ENCODE assay signal across 8 mouse cellular contexts in genomic region chr7:25290911-25291310, GRCm38 (mm10). TPM values are rescaled to one million over a fixed set of nuclear protein-coding genes. Genes with fewer than 3 reads are reported as not detected.
A peak's percentile ranks its signal among the peaks of the same experiment; 100 is the strongest.
DNase-seq lines count a peak whose midpoint lies in the region; ATAC-seq and TF ChIP-seq lines count a peak whose summit lies in the region.

No protein-coding gene starts in this region.

- no peak overlapping the region for H3K4me3 ChIP-seq in lung, embryonic 14.5 days (ENCODE audit: low read depth, low read length)
- H3K4me3 ChIP-seq in lung, adult 2 months (replicated peaks; ENCODE audit: extremely low read depth, low read depth, low read length): no peak overlapping the region
- no peak overlapping the region for H3K4me3 ChIP-seq in embryonic facial prominence, embryonic 14.5 days (ENCODE audit: low read depth, low read length)

- peak; percentile 37 for DNase-seq in cerebellum, adult 11 months
- no peak for DNase-seq in cerebellum, postnatal 4 days (ENCODE audit: low spot score in 2 of 2)
- peak; percentile 68 for DNase-seq in lung, embryonic 14.5 days
- DNase-seq in lung, adult 2 months: no peak
- peak; percentile 68 for DNase-seq in embryonic facial prominence, embryonic 14.5 days (ENCODE audit: low spot score)
- DNase-seq in kidney, postnatal 25 days: peak; percentile 84 to 86
- DNase-seq in embryo, embryonic 10 days (ENCODE audit: low spot score): no peak
- no peak for DNase-seq in ovary, adult 18-20 months (ENCODE audit: low spot score)

- H3K27me3 ChIP-seq in lung, embryonic 14.5 days (ENCODE audit: insufficient read depth, low read length): no peaks in the 10 kb centered on the region
- no peaks in the 10 kb centered on the region for H3K27me3 ChIP-seq in embryonic facial prominence, embryonic 14.5 days (replicated peaks; ENCODE audit: control insufficient read depth, insufficient read depth, low read length)

- 83% methylated on average over 2 of the region's 2 CpGs for WGBS in lung, embryonic 14.5 days
- WGBS in lung, adult 2 months: 66% methylated on average over 2 of the region's 2 CpGs
- WGBS in embryonic facial prominence, embryonic 14.5 days: 93% methylated on average over 2 of the region's 2 CpGs

- no peak for TF ChIP-seq POLR2A in lung, adult 2 months (IDR thresholded peaks at IDR 0.05; ENCODE audit: borderline replicate concordance, extremely low read depth, low read depth, low read length)

- H3K9ac ChIP-seq in lung, embryonic 14.5 days: no peak overlapping the region
- H3K9ac ChIP-seq in embryonic facial prominence, embryonic 14.5 days (ENCODE audit: low read depth, low read length): no peak overlapping the region

- peaks cover 98% of the 10 kb centered on the region for H3K36me3 ChIP-seq in lung, embryonic 14.5 days (ENCODE audit: insufficient read depth)
- peaks cover 100% of the 10 kb centered on the region for H3K36me3 ChIP-seq in embryonic facial prominence, embryonic 14.5 days (ENCODE audit: control insufficient read depth, insufficient read depth, low read length)

- no peak overlapping the region for H3K27ac ChIP-seq in lung, embryonic 14.5 days (ENCODE audit: low read depth)
- no peak overlapping the region for H3K27ac ChIP-seq in embryonic facial prominence, embryonic 14.5 days (replicated peaks; ENCODE audit: low read depth, low read length)

- H3K4me1 ChIP-seq in lung, embryonic 14.5 days (ENCODE audit: insufficient read depth): no peaks in the 10 kb centered on the region
- H3K4me1 ChIP-seq in lung, adult 2 months (ENCODE audit: control insufficient read depth, insufficient read depth, low read length): no peaks in the 10 kb centered on the region
- no peaks in the 10 kb centered on the region for H3K4me1 ChIP-seq in embryonic facial prominence, embryonic 14.5 days (ENCODE audit: control insufficient read depth, insufficient read depth, low read length)

- H3K9me3 ChIP-seq in lung, embryonic 14.5 days (ENCODE audit: low read depth, low read length): no peaks in the 10 kb centered on the region
- peaks cover 6% of the 10 kb centered on the region; the same call in 1 of the 2 replicates for H3K9me3 ChIP-seq in embryonic facial prominence, embryonic 14.5 days (ENCODE audit: control insufficient read depth, low read length)

- no peak for TF ChIP-seq CTCF in lung, embryonic 14.5 days (IDR thresholded peaks at IDR 0.05; ENCODE audit: low read depth)
- no peak for TF ChIP-seq CTCF in lung, adult 2 months (IDR thresholded peaks at IDR 0.05; ENCODE audit: insufficient read depth, low read length)

- no peak overlapping the region for H3K4me2 ChIP-seq in lung, embryonic 14.5 days
- H3K4me2 ChIP-seq in embryonic facial prominence, embryonic 14.5 days (ENCODE audit: low read depth, low read length): no peak overlapping the region

- peak; percentile 21; the same call in 1 of the 2 replicates for ATAC-seq in lung, embryonic 14.5 days (ENCODE audit: insufficient read depth)
- ATAC-seq in embryonic facial prominence, embryonic 14.5 days (ENCODE audit: low read depth): peak; percentile 14; the same call in 1 of the 2 replicates

RNA-seq across cellular contexts. Expression of gene Pafah1b3, which starts 6.9 kb away (rescaled TPM):
- 175 and 183 TPM in 2 replicates for polyA plus RNA-seq in lung, embryonic 14.5 days (2014; fragmentation: Nextera tagmentation; extraction: Ambion mirVana)
- polyA plus RNA-seq in lung, adult 2 months (2012; rRNA removed): 42.7 and 49.1 TPM in 2 replicates
- 173 and 200 TPM in 2 replicates for polyA plus RNA-seq in embryonic facial prominence, embryonic 14.5 days (2014; fragmentation: Nextera tagmentation; extraction: Ambion mirVana)

RNA-seq across cellular contexts. Expression of gene Prr19, which starts 10.3 kb away (rescaled TPM):
- 0.26 and 0.29 TPM in 2 replicates for polyA plus RNA-seq in lung, embryonic 14.5 days (2014; fragmentation: Nextera tagmentation; extraction: Ambion mirVana)
- polyA plus RNA-seq in lung, adult 2 months (2012; rRNA removed): not detected in 2 replicates
- polyA plus RNA-seq in embryonic facial prominence, embryonic 14.5 days (2014; fragmentation: Nextera tagmentation; extraction: Ambion mirVana): 0.77 and 1.3 TPM in 2 replicates

RNA-seq across cellular contexts. Expression of gene Tmem145, which starts 15.0 kb away (rescaled TPM):
- 0.25 TPM in 1 of 2 replicates, not detected in the other for polyA plus RNA-seq in lung, embryonic 14.5 days (2014; fragmentation: Nextera tagmentation; extraction: Ambion mirVana)
- not detected in 2 replicates for polyA plus RNA-seq in lung, adult 2 months (2012; rRNA removed)
- 1.7 and 2.0 TPM in 2 replicates for polyA plus RNA-seq in embryonic facial prominence, embryonic 14.5 days (2014; fragmentation: Nextera tagmentation; extraction: Ambion mirVana)

RNA-seq across cellular contexts. Expression of gene Cic, which starts 23.4 kb away (rescaled TPM):
- 31.1 and 39.1 TPM in 2 replicates for polyA plus RNA-seq in lung, embryonic 14.5 days (2014; fragmentation: Nextera tagmentation; extraction: Ambion mirVana)
- polyA plus RNA-seq in lung, adult 2 months (2012; rRNA removed): 96.1 and 107 TPM in 2 replicates
- 48.8 and 49.0 TPM in 2 replicates for polyA plus RNA-seq in embryonic facial prominence, embryonic 14.5 days (2014; fragmentation: Nextera tagmentation; extraction: Ambion mirVana)

RNA-seq across cellular contexts. Expression of gene Megf8, which starts 26.1 kb away (rescaled TPM):
- polyA plus RNA-seq in lung, embryonic 14.5 days (2014; fragmentation: Nextera tagmentation; extraction: Ambion mirVana): 12.2 and 14.9 TPM in 2 replicates
- polyA plus RNA-seq in lung, adult 2 months (2012; rRNA removed): 46.8 and 49.8 TPM in 2 replicates
- polyA plus RNA-seq in embryonic facial prominence, embryonic 14.5 days (2014; fragmentation: Nextera tagmentation; extraction: Ambion mirVana): 15.4 and 15.8 TPM in 2 replicates

Comparison
In these comparisons a context has a peak if more than half of its experiments do, and no peak if none do; other contexts are left out.
1. DNase-seq: peak in cerebellum, adult 11 months (single experiment), lung, embryonic 14.5 days (single experiment), embryonic facial prominence, embryonic 14.5 days (single experiment) and kidney, postnatal 25 days (2 of 2); none in cerebellum, postnatal 4 days (0 of 2), lung, adult 2 months (single experiment), embryo, embryonic 10 days (single experiment) and ovary, adult 18-20 months (single experiment).